In the genomic region with DNA sequence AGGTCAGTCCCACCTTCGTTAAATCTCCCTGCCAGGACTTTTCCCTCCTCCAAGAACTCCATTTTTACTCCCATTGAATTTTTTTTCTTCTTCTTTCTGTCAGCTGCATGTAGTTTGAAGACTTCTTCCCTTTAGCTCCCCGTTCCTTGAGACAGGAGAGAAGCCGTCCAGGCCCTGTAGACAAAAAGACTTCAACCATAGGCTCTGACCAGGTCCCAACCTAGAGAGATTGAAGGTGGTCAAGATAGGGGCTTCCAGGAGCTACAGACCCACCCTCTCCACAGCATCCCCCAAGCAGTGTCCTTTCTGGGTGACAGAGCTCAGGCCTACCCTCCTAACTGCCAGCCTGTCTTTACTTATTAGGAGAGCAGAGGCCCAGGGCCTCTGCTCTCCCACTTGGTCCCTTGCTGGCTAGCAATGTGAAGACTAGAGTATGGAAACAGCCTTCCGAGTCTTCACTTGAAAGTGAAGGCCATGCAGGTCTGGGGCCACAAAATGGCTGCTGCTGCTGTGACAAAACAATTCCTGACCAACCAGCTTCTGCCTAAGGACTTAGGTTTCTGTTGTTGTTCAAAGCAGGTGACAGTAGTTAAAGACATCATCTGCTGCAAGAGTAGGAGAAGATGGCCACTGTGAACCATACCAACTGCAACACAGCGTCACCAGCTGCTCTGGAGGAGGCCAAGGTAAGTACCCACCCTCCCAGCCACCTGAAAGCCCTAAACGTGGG, we compare ENCODE assay signal across 8 mouse cellular contexts. TPM values are rescaled to one million over a fixed set of nuclear protein-coding genes. Genes with fewer than 3 reads are reported as not detected.
DNase-seq lines count a peak whose midpoint lies in the region; ATAC-seq and TF ChIP-seq lines count a peak whose summit lies in the region.

No protein-coding gene starts in this region.

- no peak for TF ChIP-seq CTCF in cerebellum, adult 2 months (IDR thresholded peaks at IDR 0.05; ENCODE audit: borderline replicate concordance, insufficient read depth, low read depth, low read length)
- no peak for TF ChIP-seq CTCF in testis, adult 2 months (IDR thresholded peaks at IDR 0.05; ENCODE audit: control insufficient read depth, insufficient read depth, insufficient replicate concordance, low read depth, low read length)

- 37% methylated on average over 6 of the region's 6 CpGs for WGBS in cerebellum, adult 2 months
- WGBS in neural tube, embryonic 14.5 days = 61% methylated on average over 6 of the region's 6 CpGs

- TF ChIP-seq POLR2A in cerebellum, adult 2 months (IDR thresholded peaks at IDR 0.05; ENCODE audit: borderline replicate concordance, insufficient read depth, low read length) = no peak
- no peak for TF ChIP-seq POLR2A in testis, adult 2 months (IDR thresholded peaks at IDR 0.05; ENCODE audit: control insufficient read depth, low read depth, low read length)

- peak overlapping the region; percentile 94 for H3K27ac ChIP-seq in cerebellum, adult 2 months (ENCODE audit: insufficient read depth, low read length)
- peak overlapping the region; percentile 19 for H3K27ac ChIP-seq in testis, adult 2 months (ENCODE audit: control insufficient read depth, insufficient read depth, low read depth, low read length)
- H3K27ac ChIP-seq in neural tube, embryonic 14.5 days (ENCODE audit: low read depth, low read length) = peak overlapping the region; percentile 74

- H3K4me2 ChIP-seq in neural tube, embryonic 14.5 days (ENCODE audit: low read depth, low read length) = peak overlapping the region; percentile 45

- no peak for ATAC-seq in neural tube, embryonic 14.5 days (ENCODE audit: low read depth)
- ATAC-seq in monocyte, adult 5-6 weeks (replicated peaks; ENCODE audit: insufficient number of reproducible peaks, low FRiP score, low TSS enrichment, poor library complexity, severe bottlenecking) = no peak

- H3K4me1 ChIP-seq in cerebellum, adult 2 months (ENCODE audit: control insufficient read depth, insufficient read depth, low read length) = peaks cover 20% of the 10 kb centered on the region
- peaks cover 6% of the 10 kb centered on the region for H3K4me1 ChIP-seq in testis, adult 2 months (ENCODE audit: control insufficient read depth, insufficient read depth, low read length)
- peaks cover 22% of the 10 kb centered on the region; the same call in 1 of the 2 replicates for H3K4me1 ChIP-seq in neural tube, embryonic 14.5 days (ENCODE audit: control insufficient read depth, insufficient read depth, low read length)

- H3K27me3 ChIP-seq in cerebellum, adult 2 months (ENCODE audit: control insufficient read depth, insufficient read depth, low read length) = no peaks in the 10 kb centered on the region
- no peaks in the 10 kb centered on the region for H3K27me3 ChIP-seq in testis, adult 2 months (ENCODE audit: control insufficient read depth, insufficient read depth, low read length)
- H3K27me3 ChIP-seq in neural tube, embryonic 14.5 days (ENCODE audit: control insufficient read depth, insufficient read depth, low read length) = no peaks in the 10 kb centered on the region

- no peaks in the 10 kb centered on the region for H3K36me3 ChIP-seq in testis, adult 2 months (ENCODE audit: control insufficient read depth, insufficient read depth, low read length)
- no peaks in the 10 kb centered on the region for H3K36me3 ChIP-seq in neural tube, embryonic 14.5 days (ENCODE audit: control insufficient read depth, insufficient read depth, low read length)

- peak overlapping the region; percentile 22; the same call in 1 of the 2 replicates for H3K9ac ChIP-seq in neural tube, embryonic 14.5 days (replicated peaks; ENCODE audit: low read depth, low read length)

- DNase-seq in cerebellum, adult 2 months = peak; percentile 49
- DNase-seq in cerebellum, postnatal 10 days = no peak
- DNase-seq in testis, postnatal 10 days (ENCODE audit: low spot score) = no peak
- peak; percentile 59 for DNase-seq in induced T-regulatory cell, adult 2 months (ENCODE audit: low read depth)
- DNase-seq in gastrocnemius, adult 18-20 months (ENCODE audit: low spot score) = no peak

- peak overlapping the region; percentile 53 for H3K4me3 ChIP-seq in cerebellum, adult 2 months (replicated peaks; ENCODE audit: insufficient read depth, low read depth, low read length)
- peak overlapping the region; percentile 53 for H3K4me3 ChIP-seq in testis, adult 2 months (ENCODE audit: control insufficient read depth, low read depth, low read length)
- H3K4me3 ChIP-seq in neural tube, embryonic 14.5 days (ENCODE audit: low read depth, low read length) = peak overlapping the region; percentile 24

- H3K9me3 ChIP-seq in neural tube, embryonic 14.5 days (ENCODE audit: control insufficient read depth, low read length) = no peaks in the 10 kb centered on the region

RNA-seq across cellular contexts. Expression of a gene that starts 1.4 kb away (rescaled TPM):
- 20.9 and 23.0 TPM in 2 replicates for polyA plus RNA-seq in cerebellum, adult 2 months (2012; rRNA removed)
- 38.8 and 53.8 TPM in 2 replicates for polyA plus RNA-seq in testis, adult 2 months (2012; rRNA removed)
- polyA plus RNA-seq in neural tube, embryonic 14.5 days (2014; fragmentation: Nextera tagmentation; extraction: Ambion mirVana) = 24.4 and 29.8 TPM in 2 replicates
- total RNA-seq in gastrocnemius, adult 18-20 months (2021) = 1 to 10 TPM; 3.3 to 4.4 TPM
- 0.87 to 2.5 TPM in 2 of 3 replicates, not detected in the other for total RNA-seq in monocyte, adult 5-6 weeks (2017)

RNA-seq across cellular contexts. Expression of a gene that starts 17.6 kb away (rescaled TPM):
- 25.5 and 28.8 TPM in 2 replicates for polyA plus RNA-seq in cerebellum, adult 2 months (2012; rRNA removed)
- 5.8 and 6.1 TPM in 2 replicates for polyA plus RNA-seq in testis, adult 2 months (2012; rRNA removed)
- 5.8 and 6.1 TPM in 2 replicates for polyA plus RNA-seq in neural tube, embryonic 14.5 days (2014; fragmentation: Nextera tagmentation; extraction: Ambion mirVana)
- 10 to 100 TPM; 23.3 to 23.6 TPM for total RNA-seq in gastrocnemius, adult 18-20 months (2021)
- 90.9 to 99.4 TPM (median 96.2 TPM) in 3 replicates for total RNA-seq in monocyte, adult 5-6 weeks (2017)

RNA-seq across cellular contexts. Expression of a gene that starts 32.1 kb away (rescaled TPM):
- polyA plus RNA-seq in cerebellum, adult 2 months (2012; rRNA removed) = 60.4 and 61.5 TPM in 2 replicates
- 5.7 and 7.2 TPM in 2 replicates for polyA plus RNA-seq in testis, adult 2 months (2012; rRNA removed)
- 8.1 and 8.2 TPM in 2 replicates for polyA plus RNA-seq in neural tube, embryonic 14.5 days (2014; fragmentation: Nextera tagmentation; extraction: Ambion mirVana)
- total RNA-seq in gastrocnemius, adult 18-20 months (2021) = 10 to 100 TPM; 36.1 to 38.9 TPM
- total RNA-seq in monocyte, adult 5-6 weeks (2017) = 21.8 to 32.6 TPM (median 28.3 TPM) in 3 replicates

RNA-seq across cellular contexts. Expression of a gene that starts 32.2 kb away (rescaled TPM):
- polyA plus RNA-seq in cerebellum, adult 2 months (2012; rRNA removed) = 11.8 and 13.1 TPM in 2 replicates
- 4.9 and 5.5 TPM in 2 replicates for polyA plus RNA-seq in testis, adult 2 months (2012; rRNA removed)
- 1.3 and 1.4 TPM in 2 replicates for polyA plus RNA-seq in neural tube, embryonic 14.5 days (2014; fragmentation: Nextera tagmentation; extraction: Ambion mirVana)
- total RNA-seq in gastrocnemius, adult 18-20 months (2021) = 1 to 10 TPM; 6.9 to 9.4 TPM
- 0.97 TPM in 1 of 3 replicates, not detected in the others for total RNA-seq in monocyte, adult 5-6 weeks (2017)

RNA-seq across cellular contexts. Expression of a gene that starts 37.3 kb away (rescaled TPM):
- 63.7 and 71.1 TPM in 2 replicates for polyA plus RNA-seq in cerebellum, adult 2 months (2012; rRNA removed)
- polyA plus RNA-seq in testis, adult 2 months (2012; rRNA removed) = 18.4 and 21.6 TPM in 2 replicates
- polyA plus RNA-seq in neural tube, embryonic 14.5 days (2014; fragmentation: Nextera tagmentation; extraction: Ambion mirVana) = 5.1 and 9.2 TPM in 2 replicates
- total RNA-seq in gastrocnemius, adult 18-20 months (2021) = 1 to 10 TPM; 5.1 to 8.1 TPM
- total RNA-seq in monocyte, adult 5-6 weeks (2017) = 189 to 455 TPM (median 252 TPM) in 3 replicates

Comparison
In these comparisons a context has a peak if more than half of its experiments do, and no peak if none do; other contexts are left out.
1. DNase-seq: peak in cerebellum, adult 2 months (2 of 2) and induced T-regulatory cell, adult 2 months (single experiment); none in cerebellum, postnatal 10 days (0 of 2), testis, postnatal 10 days (single experiment) and gastrocnemius, adult 18-20 months (single experiment).
2. H3K27ac ChIP-seq: peak in every context shown above with its lines; median percentile 94 in cerebellum, adult 2 months; 74 in neural tube, embryonic 14.5 days; 19 in testis, adult 2 months.
3. Peak in every context shown above with its lines, with median percentiles within 50 percentile points of each other: H3K4me3 ChIP-seq.